Mouse (Mus musculus) thymus, adult 18-20 months (tissue): ENCODE measurements around the gene Edf1.

Experiments used
- DNase-seq, 2 experiments: peaks; one replicate each; pipeline ENCODE4 v3.0.0; 2022; ENCODE audit warnings: mixed read lengths in 2 of 2

Gene Edf1

GRCm38 (mm10) chr2:25565741-25566140, 8.1 kb downstream of the Edf1 start:
- DNase-seq = no peak

- DNase-seq = no peak
These were observed 8.9 kb downstream of the Edf1 start for GRCm38 (mm10) chr2:25566558-25566957.

- DNase-seq = no peak
These were observed 10.9 kb downstream of the Edf1 start for GRCm38 (mm10) chr2:25568473-25569019.

- DNase-seq = no peak
These were observed 11.7 kb downstream of the Edf1 start for GRCm38 (mm10) chr2:25569323-25569722.

GRCm38 (mm10) chr2:25571221-25571620, 13.6 kb downstream of the Edf1 start:
- no peak for DNase-seq

- no peak for DNase-seq
These were observed 15.4 kb downstream of the Edf1 start for GRCm38 (mm10) chr2:25573068-25573467.

GRCm38 (mm10) chr2:25574136-25574535, 16.5 kb downstream of the Edf1 start:
- no peak for DNase-seq

- DNase-seq = peak; percentile 91 to 96
These were observed 17.2 kb downstream of the Edf1 start, which contains the start of the genes Mamdc4 and Phpt1 for GRCm38 (mm10) chr2:25574579-25575431. Mamdc4 (minus strand) TSS chr2:25574845. Phpt1 (minus strand) TSS chr2:25575224.

GRCm38 (mm10) chr2:25575432-25576027, 17.9 kb downstream of the Edf1 start:
- peak in 1 of 2 experiments; percentile 53 for DNase-seq

GRCm38 (mm10) chr2:25576028-25576850, 18.6 kb downstream of the Edf1 start:
- no peak for DNase-seq

GRCm38 (mm10) chr2:25576965-25577891, 19.6 kb downstream of the Edf1 start:
- DNase-seq = no peak

- no peak for DNase-seq
These were observed 20.5 kb downstream of the Edf1 start for GRCm38 (mm10) chr2:25577951-25578795.

- DNase-seq = no peak
These were observed 21.4 kb downstream of the Edf1 start for GRCm38 (mm10) chr2:25578796-25579736.

GRCm38 (mm10) chr2:25579737-25580460, 22.3 kb downstream of the Edf1 start:
- DNase-seq = peak in 1 of 2 experiments; percentile 59

- no peak for DNase-seq
These were observed 23.0 kb downstream of the Edf1 start for GRCm38 (mm10) chr2:25580621-25581101.

GRCm38 (mm10) chr2:25581294-25581864, 23.7 kb downstream of the Edf1 start, which contains the start of gene Ajm1:
Ajm1 (minus strand) TSS chr2:25581757.
- peak in 1 of 2 experiments; percentile 56 for DNase-seq

GRCm38 (mm10) chr2:25581901-25582301, 24.3 kb downstream of the Edf1 start:
- DNase-seq = no peak

- DNase-seq = no peak
These were observed 24.9 kb downstream of the Edf1 start for GRCm38 (mm10) chr2:25582466-25583119.
